Mouse (Mus musculus) intestine, embryonic 14.5 days (tissue): ENCODE data around the gene Fbxo47. TPM values are rescaled to one million over a fixed set of nuclear protein-coding genes. Genes with fewer than 3 reads are reported as not detected.

Experiments
- ATAC-seq: fragments of 200-750 bp; cut with Nextera tagmentation; replicated peaks from 2 replicates; pipeline ENCODE4 v1.8.0; 2017; ENCODE audit warnings: low read depth, moderate number of reproducible peaks, moderate TSS enrichment, moderate library complexity; ENCODE audit not compliant: low FRiP score, low TSS enrichment
- DNase-seq: peaks from one replicate; pipeline ENCODE4 v3.0.0-alpha.2; 2018; ENCODE audit warnings: low spot score
- H3K27ac ChIP-seq: fragments of 300-500 bp; sonication (generic); 2 replicates; pipeline ENCODE4 v1.5.1; 2014; ENCODE audit warnings: low read depth, mild to moderate bottlenecking, control low read depth
- H3K27me3 ChIP-seq: fragments of 300-500 bp; sonication (generic); replicated peaks from 2 replicates; pipeline ENCODE4 v1.6.1; 2014; ENCODE audit warnings: low read length, control low read depth; ENCODE audit not compliant: control insufficient read depth, insufficient read depth
- H3K36me3 ChIP-seq: fragments of 300-500 bp; sonication (generic); 2 replicates; pipeline ENCODE4 v1.6.1; 2014; ENCODE audit warnings: low read length, control low read depth; ENCODE audit not compliant: control insufficient read depth, insufficient read depth
- H3K4me1 ChIP-seq: fragments of 300-500 bp; sonication (generic); replicated peaks from 2 replicates; pipeline ENCODE4 v1.6.1; 2014; ENCODE audit warnings: low read length, control low read depth, mixed read lengths; ENCODE audit not compliant: control insufficient read depth, insufficient read depth
- H3K4me2 ChIP-seq: fragments of 300-500 bp; sonication (generic); 2 replicates; pipeline ENCODE4 v1.6.1; 2014; ENCODE audit warnings: low read length
- H3K4me3 ChIP-seq: fragments of 300-500 bp; sonication (generic); 2 replicates; pipeline ENCODE4 v1.5.1; 2014; ENCODE audit warnings: low read depth, low read length, control low read depth, mixed read lengths
- H3K9ac ChIP-seq: fragments of 300-500 bp; sonication (generic); 2 replicates; pipeline ENCODE4 v1.6.1; 2014; ENCODE audit warnings: mild to moderate bottlenecking, low read length
- H3K9me3 ChIP-seq: fragments of 300-500 bp; sonication (generic); 2 replicates; pipeline ENCODE4 v1.6.1; 2016; ENCODE audit warnings: low read length, control low read depth; ENCODE audit not compliant: control insufficient read depth
- WGBS: fragments of 180-500 bp; shearing (Covaris S2); extraction: QIAGEN DNeasy Blood & Tissue Kit; methylation state at CpG from one replicate; pipeline ENCODE4 v1.1.7; 2014; 5-methylcytosine and 5-hydroxymethylcytosine counted together
- polyA plus RNA-seq: library from polyadenylated mRNA; unstranded; fragments of >200 nt; fragmentation: Nextera tagmentation; extraction: Ambion mirVana; gene quantifications from 2 replicates; pipeline ENCODE4 v1.2.1, GENCODE M21; 2014

Gene Fbxo47
- polyA plus RNA-seq, 1 experiment from 2014 or later, result 0.54 TPM

DNA sequence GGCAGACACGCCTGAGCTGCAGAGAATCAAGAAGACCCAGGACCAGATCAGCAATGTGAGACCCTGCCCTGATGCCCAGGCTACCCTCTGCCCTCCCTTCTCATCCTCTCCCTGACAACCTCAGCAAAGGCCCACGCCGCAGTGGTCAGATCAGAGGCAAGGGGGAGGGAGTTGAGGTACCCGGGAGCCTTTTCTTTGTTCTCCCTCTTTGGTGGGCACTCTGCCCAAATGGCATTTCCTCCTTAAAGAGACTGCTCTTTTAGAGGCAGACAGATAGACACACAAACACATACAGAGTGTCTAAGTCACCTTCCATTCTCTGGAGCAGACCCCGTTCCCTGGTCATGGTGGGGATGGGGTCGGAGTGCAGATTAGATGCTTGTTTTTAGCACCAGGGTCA is 59.1 kb downstream of the Fbxo47 start:
- Histone ChIP-seq H3K4me3 (no peak overlapping the region), H3K4me1 (peaks cover 6% of the 10 kb centered on the region; the same call in 1 of the 2 replicates), H3K9ac (no peak overlapping the region), H3K4me2 (no peak overlapping the region), H3K27me3 (no peaks in the 10 kb centered on the region), H3K36me3 (peaks cover 73% of the 10 kb centered on the region), H3K9me3 (no peaks in the 10 kb centered on the region), H3K27ac (no peak overlapping the region)
- whole genome bisulfite sequencing, result 74% methylated on average over 6 of the region's 6 CpGs
- no peak for ATAC-seq
- DNase-seq, result no peak

DNA sequence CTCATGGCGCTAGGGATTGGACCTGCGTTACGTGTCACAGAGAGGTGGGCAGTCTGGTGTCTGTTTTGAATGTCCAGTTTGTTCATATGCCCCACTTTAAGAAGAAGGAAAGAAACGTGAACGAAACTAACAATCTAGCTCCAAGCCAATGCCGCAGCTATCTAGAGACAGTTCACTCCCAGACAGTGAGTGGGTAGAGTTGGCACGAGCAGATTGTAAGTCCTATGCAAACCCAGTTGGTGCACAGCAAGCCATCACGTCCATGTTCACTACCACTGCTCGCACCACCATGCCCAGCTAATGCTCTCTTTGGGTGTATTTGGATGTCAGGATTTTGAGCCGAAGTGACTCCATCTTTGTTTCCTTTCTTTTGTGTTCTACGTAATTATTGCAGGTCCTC is 59.8 kb downstream of the Fbxo47 start:
- H3K36me3 ChIP-seq, result peaks cover 75% of the 10 kb centered on the region
- no peak for DNase-seq
- H3K4me1 ChIP-seq, result peaks cover 6% of the 10 kb centered on the region; the same call in 1 of the 2 replicates
- H3K9ac ChIP-seq, result no peak overlapping the region
- ATAC-seq, result no peak
- no peaks in the 10 kb centered on the region for H3K9me3 ChIP-seq
- WGBS, result 93% methylated on average over 11 of the region's 11 CpGs
- H3K27ac ChIP-seq, result no peak overlapping the region
- no peaks in the 10 kb centered on the region for H3K27me3 ChIP-seq
- no peak overlapping the region for H3K4me3 ChIP-seq
- H3K4me2 ChIP-seq, result no peak overlapping the region

DNA sequence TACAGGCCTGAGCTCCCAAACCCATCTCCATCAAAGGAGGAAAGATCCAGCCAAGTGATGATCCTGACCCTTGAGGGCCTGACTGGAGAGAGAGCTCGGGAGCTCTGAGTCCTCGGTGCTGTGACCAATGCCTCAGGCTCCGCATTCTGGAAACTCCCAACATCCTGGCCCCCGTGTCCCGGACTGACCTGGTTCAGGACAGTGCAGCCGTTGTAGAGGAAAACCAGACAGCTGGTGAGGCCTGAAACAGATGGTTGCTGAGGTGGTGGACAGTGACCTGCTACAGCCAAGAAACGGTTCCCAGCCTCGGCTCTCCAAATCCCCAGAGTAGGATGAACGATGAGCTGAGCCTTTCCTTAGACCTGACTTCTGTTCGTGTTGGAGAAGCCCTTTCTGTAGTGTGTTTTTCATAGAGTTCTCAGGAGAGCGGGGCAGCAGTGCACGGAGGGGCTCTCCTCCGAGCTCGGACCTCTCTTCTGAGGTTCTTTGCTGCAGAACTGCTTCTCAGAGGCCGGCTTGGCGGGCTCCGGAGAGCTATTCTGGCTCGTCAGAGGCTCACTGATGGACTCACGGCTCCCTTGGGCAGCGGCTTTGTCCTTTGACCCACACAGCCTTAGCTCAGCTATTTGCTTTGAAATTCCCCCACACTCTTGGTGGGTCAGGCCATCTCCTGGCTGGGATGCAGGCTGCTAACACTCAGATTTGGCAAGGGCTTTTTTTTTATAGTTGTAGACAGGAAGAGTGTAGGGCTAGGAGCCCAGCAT is 60.9 kb downstream of the Fbxo47 start:
- Histone ChIP-seq H3K27me3 (no peaks in the 10 kb centered on the region), H3K4me3 (no peak overlapping the region), H3K27ac (no peak overlapping the region), H3K4me1 (peaks cover 15% of the 10 kb centered on the region), H3K4me2 (no peak overlapping the region), H3K36me3 (peaks cover 82% of the 10 kb centered on the region), H3K9ac (no peak overlapping the region), H3K9me3 (no peaks in the 10 kb centered on the region)
- DNase-seq (no peak), ATAC-seq (no peak)
- 77% methylated on average over 20 of the region's 20 CpGs for WGBS

DNA sequence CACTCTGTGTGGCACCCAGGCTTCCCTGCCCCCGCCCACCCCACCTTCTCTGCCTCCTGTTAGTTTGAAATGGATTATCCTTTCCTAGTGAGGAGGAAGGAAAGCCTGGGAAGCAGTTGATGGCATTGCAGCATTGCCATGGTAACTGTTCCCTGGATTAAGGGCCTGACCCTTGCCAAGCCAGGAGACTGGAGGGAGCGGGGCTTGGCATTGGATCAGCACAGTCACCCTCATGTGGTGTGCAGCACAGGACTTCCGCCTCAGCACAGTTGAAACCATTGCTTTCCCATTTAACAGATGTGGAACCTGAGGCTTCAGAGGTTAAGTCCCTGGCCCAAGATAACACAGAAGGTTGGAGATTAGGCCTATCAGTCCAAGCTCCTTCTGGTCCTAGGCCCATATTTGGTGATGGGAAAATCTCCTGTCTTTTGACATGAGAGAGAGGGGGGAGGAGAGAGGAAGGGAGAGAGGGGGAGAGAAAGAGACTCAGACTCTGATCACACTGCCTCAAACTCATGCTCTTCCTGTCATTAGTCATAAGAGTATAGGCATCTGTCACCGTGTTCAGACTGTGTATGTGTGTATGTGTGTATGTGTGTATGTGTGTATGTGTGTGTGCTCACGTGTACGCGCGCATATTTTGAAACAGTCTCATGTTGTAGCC is 62.4 kb downstream of the Fbxo47 start:
- Histone ChIP-seq H3K27ac (no peak overlapping the region), H3K4me3 (no peak overlapping the region), H3K4me1 (peaks cover 26% of the 10 kb centered on the region), H3K9ac (no peak overlapping the region), H3K27me3 (no peaks in the 10 kb centered on the region), H3K9me3 (no peaks in the 10 kb centered on the region), H3K4me2 (no peak overlapping the region), H3K36me3 (peaks cover 87% of the 10 kb centered on the region)
- no peak for DNase-seq
- 90% methylated on average over 8 of the region's 8 CpGs for WGBS
- no peak for ATAC-seq

- Histone ChIP-seq H3K27ac (no peak overlapping the region), H3K4me1 (peaks cover 26% of the 10 kb centered on the region), H3K9ac (no peak overlapping the region), H3K4me3 (no peak overlapping the region), H3K9me3 (no peaks in the 10 kb centered on the region), H3K36me3 (peaks cover 87% of the 10 kb centered on the region), H3K27me3 (no peaks in the 10 kb centered on the region), H3K4me2 (no peak overlapping the region)
- 60% methylated on average over 4 of the region's 4 CpGs for WGBS
- ATAC-seq (no peak), DNase-seq (no peak)
Measured at GRCm38 (mm10) chr11:97820840-97821239, 63.1 kb downstream of the Fbxo47 start.

GRCm38 (mm10) chr11:97819923-97820322 is 64.0 kb downstream of the Fbxo47 start:
- Histone ChIP-seq H3K4me3 (no peak overlapping the region), H3K4me2 (no peak overlapping the region), H3K9ac (no peak overlapping the region), H3K27me3 (no peaks in the 10 kb centered on the region), H3K36me3 (peaks cover 87% of the 10 kb centered on the region), H3K4me1 (peaks cover 26% of the 10 kb centered on the region), H3K9me3 (no peaks in the 10 kb centered on the region), H3K27ac (no peak overlapping the region)
- ATAC-seq (no peak), DNase-seq (no peak)
- WGBS, result 85% methylated on average over 5 of the region's 5 CpGs

GRCm38 (mm10) chr11:97819102-97819501 is 64.9 kb downstream of the Fbxo47 start:
- Histone ChIP-seq H3K27me3 (no peaks in the 10 kb centered on the region), H3K4me2 (no peak overlapping the region), H3K9ac (no peak overlapping the region), H3K4me1 (peaks cover 26% of the 10 kb centered on the region), H3K36me3 (peaks cover 86% of the 10 kb centered on the region), H3K27ac (no peak overlapping the region), H3K9me3 (no peaks in the 10 kb centered on the region), H3K4me3 (no peak overlapping the region)
- ATAC-seq (no peak), DNase-seq (no peak)
- 49% methylated on average over 4 of the region's 4 CpGs for WGBS

- ATAC-seq, result 0 out of 2 replicates have a peak, but pooled peaks have one; percentile 37
- H3K4me1 ChIP-seq, result peaks cover 31% of the 10 kb centered on the region
Measured at GRCm38 (mm10) chr11:97818571-97818970, 65.4 kb downstream of the Fbxo47 start.

More at GRCm38 (mm10) chr11:97818571-97818970, 65.4 kb downstream of the Fbxo47 start:
- no peaks in the 10 kb centered on the region for H3K27me3 ChIP-seq
- 14% methylated on average over 4 of the region's 4 CpGs for WGBS
- no peak overlapping the region for H3K4me3 ChIP-seq
- 0 out of 2 replicates have a peak overlapping the region, but pooled peaks have one; percentile 7 for H3K9ac ChIP-seq
- no peak overlapping the region for H3K4me2 ChIP-seq
- no peaks in the 10 kb centered on the region for H3K9me3 ChIP-seq
- DNase-seq, result no peak
- peak overlapping the region; percentile 33; the same call in 1 of the 2 replicates for H3K27ac ChIP-seq
- peaks cover 87% of the 10 kb centered on the region for H3K36me3 ChIP-seq
